Mouse (Mus musculus) urinary bladder, adult 18-20 months (tissue): ENCODE measurements around the gene Slc25a5.

ENCODE experiments used
- DNase-seq, 2 experiments: peaks; one replicate each; pipeline ENCODE4 v3.0.0; 2022; ENCODE audit warnings: low spot score in 2 of 2, mixed read lengths in 2 of 2

Slc25a5 gene

DNA sequence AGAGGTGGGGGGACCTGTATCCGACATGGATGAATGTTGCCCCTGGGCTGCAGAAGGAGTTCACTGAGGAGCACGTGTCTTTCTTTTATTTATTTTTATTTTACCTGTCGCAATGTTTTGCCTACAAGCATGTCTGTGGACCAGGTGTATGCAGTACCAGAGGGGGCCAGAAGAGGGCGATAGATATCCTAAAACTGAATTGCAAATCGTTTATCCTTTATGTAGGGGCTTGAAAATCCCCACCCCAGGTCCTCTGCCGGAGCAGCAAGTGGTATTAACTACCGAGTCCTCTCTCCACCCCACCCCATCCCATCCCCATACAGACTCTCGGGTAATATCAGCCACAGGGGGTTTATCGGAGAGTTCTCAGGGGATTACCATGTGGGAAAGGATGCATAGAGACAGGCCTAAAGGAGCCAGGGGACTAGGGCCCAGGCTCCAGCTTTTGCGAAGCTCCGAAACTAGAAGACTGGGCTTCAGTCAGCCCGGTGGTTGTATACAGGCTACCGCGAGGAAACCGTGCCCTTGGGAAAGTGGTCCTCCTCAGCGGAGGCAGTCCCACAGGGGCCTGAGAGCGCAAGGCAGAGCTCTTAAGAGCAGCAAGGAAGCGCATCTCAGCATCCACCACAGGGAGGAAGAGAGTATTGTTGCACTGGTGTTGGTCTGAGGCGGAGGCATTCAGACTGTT, 38.1 kb downstream of the Slc25a5 start:
- peak in 1 of 2 experiments; percentile 44 for DNase-seq

DNA sequence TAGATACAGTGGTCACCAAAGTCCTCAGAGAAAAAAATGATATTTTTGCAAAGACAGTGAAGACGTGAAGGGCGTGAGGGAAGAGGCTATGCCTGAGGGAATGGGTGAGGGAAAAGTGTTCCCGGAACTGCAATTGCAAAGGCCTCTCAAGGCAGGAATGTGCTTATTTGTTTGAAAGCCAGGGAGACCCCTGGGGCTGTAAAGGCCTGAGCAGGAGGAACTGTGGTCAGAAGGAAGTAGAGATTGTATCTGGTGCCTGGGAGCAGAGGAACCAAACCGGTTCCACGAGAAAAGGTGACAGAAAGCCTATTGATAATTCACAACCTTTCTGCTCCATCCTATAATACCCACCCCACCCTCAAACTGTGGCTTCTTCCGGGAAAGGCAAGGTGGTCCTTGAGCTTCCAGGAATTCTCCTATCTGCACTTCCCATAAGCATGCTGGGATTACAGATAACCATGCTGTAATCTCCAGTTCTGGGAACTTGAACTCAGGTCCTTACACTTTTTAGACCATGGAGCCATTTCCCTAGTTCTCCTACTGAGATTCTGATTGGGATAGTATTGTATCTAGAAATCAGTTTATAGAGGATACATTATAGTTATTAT, 41.7 kb downstream of the Slc25a5 start:
- DNase-seq = no peak

DNA sequence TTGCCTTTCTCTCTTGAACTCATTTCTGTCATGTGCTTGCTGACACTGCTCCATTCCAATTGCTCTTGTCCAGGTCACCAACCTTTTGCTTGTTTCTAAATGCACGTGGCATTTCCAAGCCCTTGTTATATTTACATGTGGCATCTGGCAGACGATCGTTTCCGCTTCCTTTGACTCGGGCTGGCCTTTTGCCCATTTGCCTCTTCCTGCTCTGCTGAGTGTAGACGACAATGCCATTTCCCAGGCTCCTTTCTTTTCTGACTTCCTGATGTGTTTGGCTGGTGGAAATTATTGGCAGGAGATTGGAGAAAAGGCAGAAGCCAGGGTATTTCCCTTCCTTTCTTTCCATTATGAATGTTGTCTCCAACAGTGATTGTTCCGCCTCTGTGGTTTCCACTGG, 43.9 kb downstream of the Slc25a5 start:
- DNase-seq = no peak

DNA sequence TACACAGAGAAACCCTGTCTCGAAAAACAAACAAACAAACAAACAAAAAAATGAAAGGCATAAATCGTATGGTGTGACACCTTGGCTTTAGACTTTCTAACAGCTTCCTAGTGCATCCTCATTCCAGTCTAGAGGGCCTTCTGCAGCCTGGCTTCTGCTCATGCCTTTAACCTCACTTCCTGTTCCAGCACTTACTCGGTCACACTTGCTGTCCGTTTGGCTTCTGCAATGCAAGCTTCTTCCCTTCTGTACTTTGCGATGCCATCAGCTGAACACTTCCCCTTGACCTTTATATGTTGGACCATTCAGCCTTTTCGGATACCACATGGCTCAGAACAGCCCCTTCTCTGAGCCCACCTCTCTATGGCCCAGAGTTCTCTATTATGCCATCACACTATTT, 46.2 kb downstream of the Slc25a5 start:
- no peak for DNase-seq

DNA sequence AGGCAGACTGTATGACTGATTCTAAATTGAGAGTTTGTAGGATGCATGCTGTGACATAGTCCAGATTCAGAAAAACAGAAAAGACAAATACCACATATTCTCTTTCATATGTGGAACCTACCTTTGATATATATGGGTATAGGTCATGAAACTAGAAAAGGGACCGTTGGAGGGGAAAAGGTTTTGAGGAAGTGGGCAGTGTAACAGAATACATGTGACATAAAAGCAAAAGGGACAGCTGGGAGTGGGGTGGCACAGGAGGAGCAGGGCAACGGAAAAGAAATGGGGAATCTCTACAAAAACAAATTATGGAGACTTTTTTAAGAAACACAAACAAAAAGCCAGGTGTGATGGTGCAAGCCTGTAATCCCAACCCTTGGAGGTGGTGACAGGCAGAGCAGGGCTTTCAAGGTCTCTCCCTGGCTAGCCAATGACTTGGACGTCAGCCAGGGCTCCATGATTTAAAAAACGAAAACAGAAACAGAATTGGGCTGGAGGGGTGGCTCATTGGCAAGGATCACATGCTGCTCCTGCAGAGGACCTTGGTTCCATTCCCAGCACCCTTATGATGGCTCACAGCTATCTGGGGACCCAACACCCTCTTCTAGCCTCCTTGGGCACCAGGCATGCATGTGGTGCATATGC, 48.0 kb downstream of the Slc25a5 start:
- DNase-seq = no peak

DNA sequence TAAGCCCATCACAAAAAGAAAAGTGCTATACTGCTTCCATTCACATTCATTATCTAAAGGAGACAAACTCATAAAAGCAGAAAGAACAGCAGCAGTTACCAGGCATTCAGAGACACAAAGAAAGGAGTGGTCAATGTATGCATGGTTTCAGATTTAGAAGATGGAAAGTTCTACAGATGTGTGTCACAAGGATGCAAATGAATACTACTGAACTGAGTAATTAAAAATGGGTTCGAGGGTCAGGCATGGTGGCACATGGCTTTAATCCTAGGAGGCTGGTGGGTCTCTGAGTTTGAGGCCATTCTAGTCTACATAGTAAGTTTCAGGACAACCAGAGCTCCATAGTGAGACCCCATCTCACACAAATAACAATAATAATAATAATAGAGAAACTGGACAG, 51.7 kb downstream of the Slc25a5 start:
- no peak for DNase-seq
